ENCODE assay signal across 9 mouse cellular contexts in the genomic region with DNA sequence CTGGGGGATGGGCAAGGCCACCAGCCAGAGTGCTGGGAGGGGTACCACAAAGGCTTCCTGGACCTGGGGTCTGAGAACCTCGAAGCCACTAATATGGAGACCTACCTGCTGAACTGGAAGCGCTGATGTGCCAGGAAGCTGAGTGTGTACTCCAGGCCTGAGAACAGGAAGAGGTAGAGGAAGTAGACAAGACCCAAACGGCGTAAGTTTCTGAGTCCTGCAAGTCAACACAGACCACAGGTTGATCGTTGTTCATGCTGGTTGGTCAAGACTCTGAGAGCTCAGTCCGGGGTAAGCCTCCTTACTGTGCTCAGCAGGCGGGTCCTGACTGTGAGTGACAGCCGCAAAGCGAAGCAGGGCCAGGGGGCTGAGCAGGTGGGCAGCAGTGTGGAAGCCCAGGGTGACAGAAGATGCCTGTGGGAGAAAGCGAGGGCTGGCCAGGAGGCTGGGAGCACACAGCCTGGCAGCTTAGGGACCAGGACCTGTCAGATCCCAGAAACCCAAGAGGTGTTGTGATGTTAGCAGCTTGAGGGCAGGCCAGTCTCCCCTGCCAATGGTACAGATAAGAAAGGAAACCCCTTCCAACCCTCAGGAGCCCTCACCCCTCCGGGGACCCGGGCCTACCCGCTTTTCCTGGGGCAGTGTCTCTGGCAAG. TPM values are rescaled to one million over a fixed set of nuclear protein-coding genes. Genes with fewer than 3 reads are reported as not detected.
A peak's percentile ranks its signal among the peaks of the same experiment; 100 is the strongest.
DNase-seq lines count a peak whose midpoint lies in the region; ATAC-seq and TF ChIP-seq lines count a peak whose summit lies in the region.
"Had no signal": no experiment of that assay in that cellular context is flagged by ENCODE, and none has a peak within 500 bp of the region (broad histone marks: within the 10 kb centered on the region; RNA-seq: fewer than 3 reads in every experiment).

No protein-coding gene starts in this region.

- H3K36me3 ChIP-seq in intestine, embryonic 16.5 days (ENCODE audit: control insufficient read depth, insufficient read depth, low read length) = peaks cover 21% of the 10 kb centered on the region
- H3K36me3 ChIP-seq in intestine, postnatal 0 days (ENCODE audit: control insufficient read depth, insufficient read depth) = peaks cover 61% of the 10 kb centered on the region
- H3K36me3 ChIP-seq in macrophage (ENCODE audit: inconsistent target) = peaks cover 50% of the 10 kb centered on the region

- no peaks in the 10 kb centered on the region for H3K27me3 ChIP-seq in intestine, embryonic 16.5 days (replicated peaks; ENCODE audit: control insufficient read depth, insufficient read depth, low read length)
- no peaks in the 10 kb centered on the region for H3K27me3 ChIP-seq in intestine, postnatal 0 days (replicated peaks; ENCODE audit: control insufficient read depth, insufficient read depth, low read length)

- DNase-seq in B cell, adult 2 months = peak; percentile 43
- DNase-seq in kidney, postnatal 4 days = no peak
- no peak for DNase-seq in layer of hippocampus, postnatal 36 days
- DNase-seq: heart, postnatal 14 days; kidney, postnatal 14 days had no signal

- no peak overlapping the region for H3K4me2 ChIP-seq in intestine, embryonic 16.5 days (ENCODE audit: low read depth, low read length)
- H3K4me2 ChIP-seq in intestine, postnatal 0 days (replicated peaks; ENCODE audit: low read depth) = no peak overlapping the region

- H3K4me1 ChIP-seq in intestine, embryonic 16.5 days (ENCODE audit: control insufficient read depth, insufficient read depth, low read length) = peaks cover 18% of the 10 kb centered on the region
- 0 out of 2 replicates have a peak, but pooled peaks cover 3% of the 10 kb centered on the region for H3K4me1 ChIP-seq in intestine, postnatal 0 days (replicated peaks; ENCODE audit: control insufficient read depth, insufficient read depth, low read length)
- peaks cover 29% of the 10 kb centered on the region for H3K4me1 ChIP-seq in bone marrow macrophage, adult 2 months (ENCODE audit: control insufficient read depth, insufficient read depth, low read length)

- 0 out of 2 replicates have a peak overlapping the region, but pooled peaks have one; percentile 83 for H3K9ac ChIP-seq in intestine, embryonic 16.5 days (ENCODE audit: low read depth, low read length)
- H3K9ac ChIP-seq in intestine, postnatal 0 days (ENCODE audit: low read depth, low read length) = no peak overlapping the region

- no peak overlapping the region for H3K4me3 ChIP-seq in intestine, embryonic 16.5 days (ENCODE audit: low read length)
- no peak overlapping the region for H3K4me3 ChIP-seq in intestine, postnatal 0 days (ENCODE audit: low read depth, low read length)
- H3K4me3 ChIP-seq in bone marrow macrophage, adult 2 months (ENCODE audit: insufficient read depth, low read length) = no peak overlapping the region
- no peak overlapping the region for H3K4me3 ChIP-seq in macrophage (ENCODE audit: inconsistent target)

- no peak overlapping the region for H3K27ac ChIP-seq in intestine, embryonic 16.5 days (ENCODE audit: low read length)
- no peak overlapping the region for H3K27ac ChIP-seq in intestine, postnatal 0 days (ENCODE audit: low read depth, low read length)
- peak overlapping the region; percentile 9; the same call in 1 of the 2 replicates for H3K27ac ChIP-seq in bone marrow macrophage, adult 2 months (ENCODE audit: insufficient read depth, low read depth, low read length)
- H3K27ac ChIP-seq in macrophage = 0 out of 2 replicates have a peak overlapping the region, but pooled peaks have one; percentile 5

- no peak for ATAC-seq in intestine, embryonic 16.5 days
- ATAC-seq in intestine, postnatal 0 days = no peak

- TF ChIP-seq POLR2A in bone marrow macrophage, adult 2 months (IDR thresholded peaks at IDR 0.05; ENCODE audit: borderline replicate concordance, low read depth, low read length) = no peak

- TF ChIP-seq CTCF in intestine, postnatal 0 days (IDR thresholded peaks at IDR 0.05; ENCODE audit: low read depth) = no peak
- TF ChIP-seq CTCF in bone marrow macrophage, adult 2 months (IDR thresholded peaks at IDR 0.05; ENCODE audit: low read depth, low read length) = no peak

- peaks cover 12% of the 10 kb centered on the region; the same call in 1 of the 2 replicates for H3K79me2 ChIP-seq in macrophage (ENCODE audit: inconsistent target)

- H3K9me3 ChIP-seq in intestine, embryonic 16.5 days (ENCODE audit: control insufficient read depth, low read length) = no peaks in the 10 kb centered on the region
- H3K9me3 ChIP-seq in intestine, postnatal 0 days (ENCODE audit: control insufficient read depth) = no peaks in the 10 kb centered on the region

- WGBS in intestine, embryonic 16.5 days = 87% methylated on average over 13 of the region's 13 CpGs
- 85% methylated on average over 13 of the region's 13 CpGs for WGBS in intestine, postnatal 0 days
- 39% methylated on average over 13 of the region's 13 CpGs for WGBS in macrophage (ENCODE audit: missing documents)

RNA-seq across cellular contexts. Expression of a gene that starts 2.1 kb away (rescaled TPM):
- 116 and 118 TPM in 2 replicates for polyA plus RNA-seq in intestine, embryonic 16.5 days (2015; fragmentation: Nextera tagmentation; extraction: Ambion mirVana)
- 27.9 and 31.4 TPM in 2 replicates for polyA plus RNA-seq in intestine, postnatal 0 days (2015; fragmentation: Nextera tagmentation; extraction: Ambion mirVana)
- 34.6 and 47.4 TPM in 2 replicates for polyA plus RNA-seq in bone marrow macrophage, adult 2 months (2012; ENCODE audit: insufficient read depth, insufficient read length, missing spikeins)
- 10 to 100 TPM; 18.9 to 91.8 (median 44.8) TPM for total RNA-seq in macrophage (2018; cell fraction: chromatin; rRNA removed)
- 10 to 100 TPM; 13.5 to 29.9 (median 21.2) TPM for total RNA-seq in macrophage (2018; cell fraction: cytosol; rRNA removed)
- 100 to 1,000 TPM in 2 of 26 experiments, 10 to 100 TPM in 24; 23.2 to 303 (median 42.5) TPM for total RNA-seq in macrophage (2018; cell fraction: nucleus; rRNA removed)
- polyA plus RNA-seq in macrophage (2018) = 19.4 to 37.9 TPM (median 29.4 TPM) in 3 replicates
- total RNA-seq in layer of hippocampus, postnatal 36 days (2021) = 10 to 100 TPM; 35.3 to 49.4 TPM

RNA-seq across cellular contexts. Expression of a gene that starts 25.1 kb away (rescaled TPM):
- 21.0 and 23.7 TPM in 2 replicates for polyA plus RNA-seq in intestine, embryonic 16.5 days (2015; fragmentation: Nextera tagmentation; extraction: Ambion mirVana)
- 12.5 and 13.8 TPM in 2 replicates for polyA plus RNA-seq in intestine, postnatal 0 days (2015; fragmentation: Nextera tagmentation; extraction: Ambion mirVana)
- 19.2 and 21.9 TPM in 2 replicates for polyA plus RNA-seq in bone marrow macrophage, adult 2 months (2012; ENCODE audit: insufficient read depth, insufficient read length, missing spikeins)
- 10 to 100 TPM; 21.5 to 51.2 (median 38.5) TPM for total RNA-seq in macrophage (2018; cell fraction: chromatin; rRNA removed)
- total RNA-seq in macrophage (2018; cell fraction: cytosol; rRNA removed) = 10 to 100 TPM; 19.7 to 29.9 (median 24.1) TPM
- 10 to 100 TPM; 20.4 to 50.9 (median 27.8) TPM for total RNA-seq in macrophage (2018; cell fraction: nucleus; rRNA removed)
- polyA plus RNA-seq in macrophage (2018) = 19.8 to 48.1 TPM (median 37.4 TPM) in 3 replicates
- 10 to 100 TPM; 13.0 to 15.1 TPM for total RNA-seq in layer of hippocampus, postnatal 36 days (2021)

RNA-seq across cellular contexts. Expression of a gene that starts 25.3 kb away (rescaled TPM):
- polyA plus RNA-seq in intestine, embryonic 16.5 days (2015; fragmentation: Nextera tagmentation; extraction: Ambion mirVana) = 0.93 and 1.2 TPM in 2 replicates
- polyA plus RNA-seq in intestine, postnatal 0 days (2015; fragmentation: Nextera tagmentation; extraction: Ambion mirVana) = 1.1 and 2.0 TPM in 2 replicates
- polyA plus RNA-seq in bone marrow macrophage, adult 2 months (2012; ENCODE audit: insufficient read depth, insufficient read length, missing spikeins) = 4.8 and 7.7 TPM in 2 replicates
- total RNA-seq in macrophage (2018; cell fraction: chromatin; rRNA removed) = 10 to 100 TPM in 2 of 26 experiments, 1 to 10 TPM in 24; 1.6 to 10.4 (median 4.3) TPM
- 1 to 10 TPM in 5 of 26 experiments, under 1 TPM in 21; 0.39 to 2.3 (median 0.65) TPM for total RNA-seq in macrophage (2018; cell fraction: cytosol; rRNA removed)
- total RNA-seq in macrophage (2018; cell fraction: nucleus; rRNA removed) = 1 to 10 TPM in 23 of 26 experiments, under 1 TPM in 3; 0.37 to 6.1 (median 2.7) TPM
- polyA plus RNA-seq in macrophage (2018) = 1.6 to 2.2 TPM (median 2.0 TPM) in 3 replicates
- 1 to 10 TPM; 6.6 to 7.0 TPM for total RNA-seq in layer of hippocampus, postnatal 36 days (2021)

Comparison
In these comparisons a context has a peak if more than half of its experiments do, and no peak if none do; other contexts are left out.
1. H3K27ac ChIP-seq: peak in bone marrow macrophage, adult 2 months (single experiment) and macrophage (single experiment); none in intestine, embryonic 16.5 days (single experiment) and intestine, postnatal 0 days (single experiment).
2. DNase-seq: peak in B cell, adult 2 months (2 of 2); none in kidney, postnatal 4 days (0 of 2) and layer of hippocampus, postnatal 36 days (0 of 2).